Mouse (Mus musculus) MEL (cell line): ENCODE measurements around the gene Fbxl2. TPM values are rescaled to one million over a fixed set of nuclear protein-coding genes. Genes with fewer than 3 reads are reported as not detected.

Source experiments
- DNase-seq: peaks from one replicate; pipeline ENCODE4 v3.0.0; 2011; ENCODE audit warnings: low read depth, low spot score
- H3K27ac ChIP-seq: 2 replicates; pipeline ENCODE4 v1.5.1; 2012; ENCODE audit warnings: low read depth, mild to moderate bottlenecking, control low read depth, low read length, moderate library complexity; ENCODE audit not compliant: control insufficient read depth
- H3K27me3 ChIP-seq, 2 experiments: fragments of 150-350 bp in 1 of 2; sonication (generic) in 1 of 2; 2 replicates each; pipeline ENCODE4 v1.6.1; 2012; ENCODE audit warnings: low read length in 2 of 2, mild to moderate bottlenecking in 2 of 2, improper control_type of control experiment in 1 of 2, moderate library complexity in 1 of 2; ENCODE audit not compliant: insufficient read depth in 2 of 2, control insufficient read depth in 1 of 2
- H3K36me3 ChIP-seq, 2 experiments: 2 replicates each; pipeline ENCODE4 v1.6.1; 2012 to 2014; ENCODE audit warnings: low read length in 2 of 2, improper control_type of control experiment in 1 of 2, inconsistent platforms in 1 of 2, mild to moderate bottlenecking in 1 of 2; ENCODE audit not compliant: insufficient read depth in 2 of 2, control insufficient read depth in 1 of 2
- H3K4me1 ChIP-seq, 2 experiments: fragments of 150-350 bp in 1 of 2; sonication (generic) in 1 of 2; 2 replicates each; pipeline ENCODE4 v1.6.1; 2012; ENCODE audit warnings: low read length in 2 of 2, improper control_type of control experiment in 1 of 2, mild to moderate bottlenecking in 1 of 2; ENCODE audit not compliant: insufficient read depth in 2 of 2, control insufficient read depth in 1 of 2
- H3K4me3 ChIP-seq, 2 experiments: fragments of 150-350 bp in 1 of 2; sonication (generic) in 1 of 2; 2 replicates each; pipeline ENCODE4 v1.5.1; 2012; ENCODE audit warnings: low read depth in 2 of 2, low read length in 2 of 2, mild to moderate bottlenecking in 2 of 2, moderate library complexity in 2 of 2, control low read depth in 1 of 2, improper control_type of control experiment in 1 of 2; ENCODE audit not compliant: control insufficient read depth in 1 of 2, insufficient read depth in 1 of 2
- H3K79me2 ChIP-seq: 2 replicates; pipeline ENCODE4 v1.6.1; 2012; ENCODE audit warnings: mild to moderate bottlenecking, low read length, moderate library complexity; ENCODE audit not compliant: control insufficient read depth, poor library complexity, insufficient read depth
- H3K9ac ChIP-seq: 2 replicates; pipeline ENCODE4 v1.6.1; 2012; ENCODE audit warnings: low read depth, mild to moderate bottlenecking, control low read depth, low read length, moderate library complexity; ENCODE audit not compliant: control insufficient read depth, poor library complexity, severe bottlenecking
- H3K9me3 ChIP-seq: fragments of 150-350 bp; sonication (generic); replicated peaks from 2 replicates; pipeline ENCODE4 v1.6.1; 2012; ENCODE audit warnings: mild to moderate bottlenecking, low read length, improper control_type of control experiment, moderate library complexity; ENCODE audit not compliant: insufficient read depth
- CTCF ChIP-seq, 3 experiments: IDR thresholded peaks in 2 of 3; conservative IDR thresholded peaks in 1 of 3; 2 replicates each; pipeline ENCODE4 v1.5.1; 2011 to 2012; ENCODE audit warnings: low read length in 3 of 3, low read depth in 2 of 3, mild to moderate bottlenecking in 2 of 3, improper control_type of control experiment in 1 of 3, inconsistent platforms in 1 of 3, mixed read lengths in 1 of 3, moderate library complexity in 1 of 3; ENCODE audit not compliant: control insufficient read depth in 1 of 3, insufficient read depth in 1 of 3, poor library complexity in 1 of 3, severe bottlenecking in 1 of 3
- E2F4 ChIP-seq: IDR thresholded peaks from 2 replicates; pipeline ENCODE4 v1.6.1; 2011; ENCODE audit warnings: low read depth, low read length, improper control_type of control experiment, borderline replicate concordance
- EP300 ChIP-seq, 2 experiments: IDR thresholded peaks; 2 replicates each; pipeline ENCODE4 v1.6.1; 2011; ENCODE audit warnings: improper control_type of control experiment in 2 of 2, low read length in 2 of 2, low read depth in 1 of 2, mild to moderate bottlenecking in 1 of 2
- ETS1 ChIP-seq: IDR thresholded peaks from 2 replicates; pipeline ENCODE4 v1.6.1; 2012; ENCODE audit warnings: low read depth, mild to moderate bottlenecking, inconsistent platforms, low read length, improper control_type of control experiment, moderate library complexity
- GATA1 ChIP-seq: IDR thresholded peaks from 2 replicates; pipeline ENCODE4 v1.6.1; 2011; ENCODE audit warnings: low read depth, low read length, improper control_type of control experiment
- HCFC1 ChIP-seq: IDR thresholded peaks from 2 replicates; pipeline ENCODE4 v1.6.1; 2012; ENCODE audit warnings: low read depth, mild to moderate bottlenecking, inconsistent platforms, low read length, improper control_type of control experiment, moderate library complexity
- KAT2A ChIP-seq: conservative IDR thresholded peaks from 2 replicates; pipeline ENCODE4 v1.6.1; 2012; ENCODE audit warnings: low read depth, low read length, improper control_type of control experiment, inconsistent platforms
- MAX ChIP-seq: IDR thresholded peaks from 2 replicates; pipeline ENCODE4 v1.6.1; 2011; ENCODE audit warnings: low read length, improper control_type of control experiment
- MAZ ChIP-seq: IDR thresholded peaks from 2 replicates; pipeline ENCODE4 v1.6.1; 2012; ENCODE audit warnings: low read depth, mild to moderate bottlenecking, inconsistent platforms, low read length, improper control_type of control experiment
- MEF2A ChIP-seq: IDR thresholded peaks from 2 replicates; pipeline ENCODE4 v1.6.1; 2014; ENCODE audit warnings: low read depth, mild to moderate bottlenecking, inconsistent platforms, low read length, improper control_type of control experiment; ENCODE audit not compliant: poor library complexity, insufficient replicate concordance, severe bottlenecking; ENCODE audit errors: extremely low read depth
- MXI1 ChIP-seq: IDR thresholded peaks from 2 replicates; pipeline ENCODE4 v1.6.1; 2011; ENCODE audit warnings: mild to moderate bottlenecking, low read depth, low read length, improper control_type of control experiment
- MYB ChIP-seq: IDR thresholded peaks from 2 replicates; pipeline ENCODE4 v1.6.1; 2011; ENCODE audit warnings: mild to moderate bottlenecking, low read depth, low read length, improper control_type of control experiment
- MYC ChIP-seq: IDR thresholded peaks from 2 replicates; pipeline ENCODE4 v1.6.1; 2011; ENCODE audit warnings: low read depth, mild to moderate bottlenecking, low read length, improper control_type of control experiment, moderate library complexity
- NRF1 ChIP-seq: IDR thresholded peaks from 2 replicates; pipeline ENCODE4 v1.6.1; 2014; ENCODE audit warnings: low read depth, mild to moderate bottlenecking, inconsistent platforms, low read length, improper control_type of control experiment, moderate library complexity; ENCODE audit not compliant: poor library complexity, insufficient read depth, severe bottlenecking
- POLR2A ChIP-seq, 2 experiments: IDR thresholded peaks; 2 replicates each; pipeline ENCODE4 v1.6.1; 2011 to 2012; ENCODE audit warnings: low read length in 2 of 2, mild to moderate bottlenecking in 2 of 2, control low read depth in 1 of 2, improper control_type of control experiment in 1 of 2, low read depth in 1 of 2, moderate library complexity in 1 of 2; ENCODE audit not compliant: control insufficient read depth in 1 of 2, insufficient read depth in 1 of 2, poor library complexity in 1 of 2
- POLR2AphosphoS2 ChIP-seq: IDR thresholded peaks from 2 replicates; pipeline ENCODE4 v1.6.1; 2011; ENCODE audit warnings: low read length, improper control_type of control experiment
- SMC3 ChIP-seq: IDR thresholded peaks from 2 replicates; pipeline ENCODE4 v1.6.1; 2011; ENCODE audit warnings: low read depth, low read length, improper control_type of control experiment
- TBP ChIP-seq: IDR thresholded peaks from 2 replicates; pipeline ENCODE4 v1.8.0; 2011; ENCODE audit warnings: low read depth, low read length, improper control_type of control experiment
- TCF12 ChIP-seq: IDR thresholded peaks from 2 replicates; pipeline ENCODE4 v1.6.1; 2014; ENCODE audit warnings: low read depth, mild to moderate bottlenecking, inconsistent platforms, low read length, improper control_type of control experiment, moderate library complexity
- UBTF ChIP-seq: IDR thresholded peaks from 2 replicates; pipeline ENCODE4 v1.6.1; 2012; ENCODE audit warnings: low read depth, mild to moderate bottlenecking, inconsistent platforms, low read length, improper control_type of control experiment, moderate library complexity, borderline replicate concordance; ENCODE audit not compliant: insufficient read depth
- USF1 ChIP-seq: IDR thresholded peaks from 2 replicates; pipeline ENCODE4 v1.6.1; 2014; ENCODE audit warnings: low read depth, mild to moderate bottlenecking, inconsistent platforms, low read length, improper control_type of control experiment, moderate library complexity
- ZKSCAN1 ChIP-seq: IDR thresholded peaks from 2 replicates; pipeline ENCODE4 v1.6.1; 2012; ENCODE audit warnings: low read depth, mild to moderate bottlenecking, inconsistent platforms, low read length, improper control_type of control experiment, moderate library complexity
- ZMIZ1 ChIP-seq: IDR thresholded peaks from 2 replicates; pipeline ENCODE4 v1.6.1; 2012; ENCODE audit warnings: low read depth, mild to moderate bottlenecking, inconsistent platforms, low read length, improper control_type of control experiment, moderate library complexity
- polyA plus RNA-seq, 2 experiments: library from polyadenylated mRNA; stranded (reverse) in 1 of 2; unstranded in 1 of 2; fragments of >175 nt in 1 of 2; fragments of >200 nt in 1 of 2; gene quantifications; 2 replicates each; pipeline versions ENCODE4 v1.2.1 to v1.2.4; 2012; ENCODE audit warnings: low replicate concordance in 2 of 2, low read depth in 1 of 2; ENCODE audit not compliant: insufficient read length in 2 of 2, insufficient read depth in 1 of 2, missing spikeins in 1 of 2
- total RNA-seq: library from RNA; depleted of rRNA; stranded (reverse); fragments of 300-350 nt; gene quantifications from 2 replicates; pipeline ENCODE4 v1.2.3, GENCODE M21; 2012

Fbxl2 gene
- total and polyA plus RNA-seq, 3 experiments = 1.8 to 3.0 TPM; not detected in 1

- H3K4me1 ChIP-seq = no peaks in the 10 kb centered on the region
Measured at GRCm38 (mm10) chr9:114073681-114074080, 27.7 kb upstream of the Fbxl2 start.

GRCm38 (mm10) chr9:114069372-114069771 is 23.4 kb upstream of the Fbxl2 start:
- Histone ChIP-seq H3K4me1 (no peaks in the 10 kb centered on the region), H3K79me2 (no peaks in the 10 kb centered on the region), H3K9ac (no peak overlapping the region), H3K4me3 (no peak overlapping the region), H3K36me3 (no peaks in the 10 kb centered on the region), H3K27me3 (no peaks in the 10 kb centered on the region; a peak in 1 of 4 replicates), H3K9me3 (no peaks in the 10 kb centered on the region), H3K27ac (no peak overlapping the region)
- no peak for DNase-seq
- TF ChIP-seq MAX (no peak), GATA1 (no peak), MEF2A (no peak), ZMIZ1 (no peak), USF1 (no peak), HCFC1 (no peak), MYC (no peak), MYB (no peak), KAT2A (no peak), TCF12 (no peak), POLR2A (IDR thresholded peaks at IDR 0.05; ENCODE audit: control insufficient read depth in 1 of 2, insufficient read depth in 1 of 2, low read depth in 1 of 2, low read length in 2 of 2, poor library complexity in 1 of 2) (no peak), NRF1 (no peak), MAZ (no peak), MXI1 (no peak), ETS1 (no peak)

More at GRCm38 (mm10) chr9:114073681-114074080, 27.7 kb upstream of the Fbxl2 start:
- Histone ChIP-seq H3K27ac (no peak overlapping the region), H3K9me3 (no peaks in the 10 kb centered on the region), H3K79me2 (no peaks in the 10 kb centered on the region), H3K27me3 (no peaks in the 10 kb centered on the region; a peak in 1 of 4 replicates), H3K4me3 (no peak overlapping the region), H3K9ac (no peak overlapping the region), H3K36me3 (no peaks in the 10 kb centered on the region)
- TF ChIP-seq SMC3 = no peak
- TF ChIP-seq UBTF = no peak
- TF ChIP-seq POLR2A (IDR thresholded peaks at IDR 0.05; ENCODE audit: control insufficient read depth in 1 of 2, insufficient read depth in 1 of 2, low read depth in 1 of 2, low read length in 2 of 2, poor library complexity in 1 of 2) = no peak
- TF ChIP-seq MYB = no peak
- no peak for TF ChIP-seq ZKSCAN1
- TF ChIP-seq CTCF (IDR thresholded peaks at IDR 0.05 in 2 of 3, conservative IDR thresholded peaks at IDR 0.05 in 1 of 3; ENCODE audit: control insufficient read depth in 1 of 3, insufficient read depth in 1 of 3, low read depth in 2 of 3, low read length in 3 of 3, poor library complexity in 1 of 3, severe bottlenecking in 1 of 3) = no peak
- no peak for TF ChIP-seq TBP
- no peak for TF ChIP-seq ETS1
- TF ChIP-seq NRF1 = no peak
- TF ChIP-seq EP300 (IDR thresholded peaks at IDR 0.05; ENCODE audit: low read depth in 1 of 2, low read length in 2 of 2) = no peak
- TF ChIP-seq KAT2A = no peak
- TF ChIP-seq ZMIZ1 = no peak
- no peak for TF ChIP-seq E2F4
- no peak for TF ChIP-seq USF1
- no peak for TF ChIP-seq MEF2A
- no peak for TF ChIP-seq POLR2AphosphoS2
- no peak for TF ChIP-seq GATA1
- TF ChIP-seq HCFC1 = no peak
- no peak for TF ChIP-seq MAZ
- no peak for DNase-seq
